Mouse (Mus musculus) retina, postnatal 1 day (tissue): ENCODE measurements at regions not wholly inside any gene's neighbourhood (a gene's known extent, or its start where the extent isn't known, plus 50 kb on each side); places are given as distances from the start of the nearest gene placed in this dataset.

ENCODE experiments used
- DNase-seq: peaks from one replicate; pipeline ENCODE4 v3.0.0-alpha.2; 2012

GRCm38 (mm10) chr2:162718466-162718865, 57.5 kb upstream of the Ptprt start:
- DNase-seq = no peak

GRCm38 (mm10) chr2:162714976-162715375, 54.0 kb upstream of the Ptprt start:
- no peak for DNase-seq

GRCm38 (mm10) chr2:162712972-162713371, 52.0 kb upstream of the Ptprt start:
- peak; percentile 14 for DNase-seq

GRCm38 (mm10) chr2:162712394-162712793, 51.4 kb upstream of the Ptprt start:
- DNase-seq = no peak
